Mouse (Mus musculus): Measurements from ENCODE around the gene Tox3.

Tox3 gene

GRCm38 (mm10) chr8:90330377-90331285 is 17.5 kb downstream of the Tox3 start:
- DNase-seq (ENCODE audit: low spot score in 2 of 2), result no peak

GRCm38 (mm10) chr8:90323824-90324223 is 24.3 kb downstream of the Tox3 start:
- DNase-seq (ENCODE audit: low spot score in 2 of 2), result no peak

DNA sequence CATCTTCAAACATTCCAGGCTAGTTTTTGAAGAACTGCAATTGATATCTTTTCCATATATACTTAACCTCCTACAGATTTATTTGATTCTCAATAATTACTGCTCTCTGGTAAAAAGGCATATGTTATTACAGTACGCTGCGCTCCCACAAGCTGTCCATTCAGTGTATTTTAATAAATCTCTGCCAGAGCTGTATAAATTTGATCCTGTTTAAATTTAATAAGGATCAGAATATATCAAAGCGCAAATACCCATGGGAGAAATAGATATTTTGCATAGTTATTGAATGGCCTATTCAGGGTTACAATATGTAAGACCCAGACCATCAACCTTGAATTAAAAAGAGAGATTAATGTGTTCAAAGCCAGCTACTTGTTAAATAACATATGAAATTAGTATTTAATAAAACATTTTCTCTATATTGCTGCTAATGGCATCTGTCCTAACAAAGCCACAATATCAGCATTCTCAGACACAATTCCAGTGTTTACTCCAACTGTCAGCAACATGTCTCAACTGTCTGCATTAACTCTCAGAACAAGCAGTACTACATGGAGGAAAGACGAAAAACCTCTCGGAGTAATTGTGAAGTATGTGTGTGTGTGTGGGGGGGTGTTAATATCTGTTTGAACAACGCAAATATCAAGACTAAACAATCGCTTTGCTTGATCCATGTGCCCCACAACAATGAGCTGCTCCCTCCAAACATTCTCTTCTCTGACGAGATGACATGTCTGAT is 25.3 kb downstream of the Tox3 start:
- DNase-seq (ENCODE audit: low spot score in 2 of 2), result no peak

DNA sequence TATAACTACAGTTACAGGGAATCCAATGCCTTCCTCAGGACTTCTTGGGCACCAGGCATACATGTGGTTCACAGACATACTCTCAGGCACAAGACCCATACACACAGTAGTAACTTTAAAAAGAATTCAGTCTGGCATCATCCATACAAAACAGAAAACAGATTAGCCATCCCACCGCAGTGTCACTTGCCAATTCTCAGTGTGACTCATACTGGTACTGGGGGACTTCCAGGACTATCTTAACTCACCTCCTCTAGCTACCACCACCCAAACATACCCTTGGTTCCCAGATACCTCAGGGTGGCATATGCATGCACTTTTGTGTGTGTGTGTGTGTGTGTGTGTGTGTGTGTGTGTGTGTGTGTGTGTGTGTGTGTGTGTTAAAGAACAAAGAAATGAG is 26.9 kb downstream of the Tox3 start:
- DNase-seq (ENCODE audit: low spot score in 2 of 2), result no peak

- no peak for DNase-seq (ENCODE audit: low spot score in 2 of 2)
Observed at GRCm38 (mm10) chr8:90314312-90314711, 33.8 kb downstream of the Tox3 start.

DNA sequence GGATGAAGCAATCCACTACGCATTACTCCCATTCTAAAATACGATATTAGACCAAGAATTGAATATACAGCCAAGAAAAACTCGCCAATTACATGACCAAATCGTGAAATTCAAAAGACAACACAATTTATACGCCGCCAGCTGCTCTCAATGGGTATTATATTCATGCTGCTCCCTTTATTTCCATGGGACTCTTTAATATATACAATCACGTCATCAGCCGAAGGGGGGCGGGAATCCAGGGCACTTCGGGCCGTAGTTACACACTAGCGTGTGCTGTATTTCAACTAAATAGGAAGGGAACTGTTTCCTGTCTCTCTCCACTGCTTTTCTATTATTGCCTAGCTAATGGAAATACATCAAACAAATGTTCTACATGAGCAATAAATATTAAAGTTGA is 45.2 kb downstream of the Tox3 start:
- no peak for DNase-seq (ENCODE audit: low spot score in 2 of 2)

- no peak for DNase-seq (ENCODE audit: low spot score in 2 of 2)
Observed at GRCm38 (mm10) chr8:90302252-90302651, 45.9 kb downstream of the Tox3 start.

GRCm38 (mm10) chr8:90301543-90301942 is 46.6 kb downstream of the Tox3 start:
- no peak for DNase-seq (ENCODE audit: low spot score in 2 of 2)

GRCm38 (mm10) chr8:90300973-90301372 is 47.2 kb downstream of the Tox3 start:
- DNase-seq (ENCODE audit: low spot score in 2 of 2), result no peak

DNA sequence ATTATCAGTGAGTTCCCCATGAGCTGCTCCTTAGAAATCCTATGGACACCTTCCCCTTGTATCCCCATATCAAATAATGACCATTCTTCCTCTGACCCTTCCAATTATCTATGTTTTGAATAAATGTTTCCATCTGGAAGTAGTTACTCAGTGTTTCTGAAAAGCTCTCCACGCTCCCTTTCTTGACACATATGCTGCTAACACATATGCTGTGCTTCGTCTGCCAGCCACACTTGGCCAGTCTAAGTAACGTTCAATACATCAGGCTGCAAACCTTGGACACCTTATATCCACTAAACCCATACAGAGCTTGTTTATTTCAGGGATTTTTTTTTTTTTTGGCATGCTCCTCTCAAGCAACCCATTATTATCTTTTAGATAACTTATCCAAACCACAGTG is 54.1 kb downstream of the Tox3 start:
- DNase-seq (ENCODE audit: low spot score in 2 of 2), result no peak

GRCm38 (mm10) chr8:90290811-90291210 is 57.3 kb downstream of the Tox3 start:
- DNase-seq (ENCODE audit: low spot score in 2 of 2), result no peak

- DNase-seq (ENCODE audit: low spot score in 2 of 2), result no peak
Observed at GRCm38 (mm10) chr8:90276722-90277121, 71.4 kb downstream of the Tox3 start.

- no peak for DNase-seq (ENCODE audit: low spot score in 2 of 2)
Observed at GRCm38 (mm10) chr8:90273182-90273581, 75.0 kb downstream of the Tox3 start.

DNA sequence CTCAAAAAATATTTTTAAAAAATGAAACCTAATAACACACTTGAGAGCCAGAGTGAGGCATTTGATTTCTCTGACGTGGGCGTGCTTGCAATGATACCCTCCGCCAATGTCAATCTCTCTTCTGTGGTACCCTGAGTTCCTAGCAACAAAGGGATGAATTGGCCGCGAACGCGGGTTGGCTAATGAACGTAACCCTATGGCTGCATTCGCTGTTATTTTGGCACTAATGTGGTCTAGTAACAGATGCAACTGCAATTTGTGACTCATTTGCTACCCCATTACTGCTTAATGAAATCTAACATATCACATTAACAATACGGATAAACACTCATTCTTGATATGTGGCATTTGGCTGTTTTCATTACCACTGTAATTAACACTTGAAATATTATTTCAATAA is 76.2 kb downstream of the Tox3 start:
- DNase-seq (ENCODE audit: low spot score in 2 of 2), result no peak

DNA sequence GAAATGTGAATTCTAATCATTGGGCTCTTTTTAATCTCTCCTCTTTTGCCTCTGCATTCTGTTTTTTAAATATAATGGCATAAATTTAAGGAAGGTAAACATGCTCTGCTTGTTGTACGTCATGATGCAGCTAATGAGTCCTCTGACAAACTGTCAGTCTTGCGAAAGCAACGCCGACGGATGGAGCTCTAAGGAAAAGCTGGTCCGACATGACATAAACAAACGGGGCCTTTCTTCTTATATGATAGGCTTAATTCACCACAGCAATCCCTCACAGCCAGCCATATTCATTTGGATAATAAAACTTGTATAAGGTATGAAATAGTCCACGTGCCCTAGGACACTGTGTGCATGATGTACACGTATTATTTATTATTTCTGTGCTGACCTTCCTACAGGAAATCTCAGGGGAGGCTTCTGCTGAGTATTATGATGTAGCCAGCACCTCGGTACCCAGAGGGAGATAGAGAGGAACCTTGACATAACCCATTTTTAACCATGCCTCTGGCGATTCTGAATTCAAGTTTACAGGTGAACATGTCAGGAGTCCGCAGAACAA is 80.4 kb downstream of the Tox3 start:
- DNase-seq (ENCODE audit: low spot score in 2 of 2), result no peak

GRCm38 (mm10) chr8:90266986-90267385 is 81.2 kb downstream of the Tox3 start:
- no peak for DNase-seq (ENCODE audit: low spot score in 2 of 2)

DNA sequence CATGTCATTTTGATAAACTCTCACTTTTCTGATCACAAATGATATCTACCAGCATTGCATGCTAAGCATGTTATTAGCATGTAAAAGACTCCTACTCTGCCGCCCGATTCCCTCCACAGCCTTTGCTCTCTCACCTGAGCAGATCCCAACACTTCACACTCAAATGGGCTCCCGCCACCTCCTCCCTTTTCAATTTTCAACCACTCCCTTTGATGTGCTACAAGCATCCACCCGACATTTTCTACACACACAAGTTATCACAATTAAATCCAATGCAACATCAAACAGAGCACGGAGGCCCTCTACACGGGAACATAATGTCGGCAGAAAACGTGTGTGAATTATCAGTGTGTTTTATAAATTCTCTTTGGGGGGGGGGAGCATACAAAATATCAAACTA is 81.9 kb downstream of the Tox3 start:
- DNase-seq (ENCODE audit: low spot score in 2 of 2), result no peak

DNA sequence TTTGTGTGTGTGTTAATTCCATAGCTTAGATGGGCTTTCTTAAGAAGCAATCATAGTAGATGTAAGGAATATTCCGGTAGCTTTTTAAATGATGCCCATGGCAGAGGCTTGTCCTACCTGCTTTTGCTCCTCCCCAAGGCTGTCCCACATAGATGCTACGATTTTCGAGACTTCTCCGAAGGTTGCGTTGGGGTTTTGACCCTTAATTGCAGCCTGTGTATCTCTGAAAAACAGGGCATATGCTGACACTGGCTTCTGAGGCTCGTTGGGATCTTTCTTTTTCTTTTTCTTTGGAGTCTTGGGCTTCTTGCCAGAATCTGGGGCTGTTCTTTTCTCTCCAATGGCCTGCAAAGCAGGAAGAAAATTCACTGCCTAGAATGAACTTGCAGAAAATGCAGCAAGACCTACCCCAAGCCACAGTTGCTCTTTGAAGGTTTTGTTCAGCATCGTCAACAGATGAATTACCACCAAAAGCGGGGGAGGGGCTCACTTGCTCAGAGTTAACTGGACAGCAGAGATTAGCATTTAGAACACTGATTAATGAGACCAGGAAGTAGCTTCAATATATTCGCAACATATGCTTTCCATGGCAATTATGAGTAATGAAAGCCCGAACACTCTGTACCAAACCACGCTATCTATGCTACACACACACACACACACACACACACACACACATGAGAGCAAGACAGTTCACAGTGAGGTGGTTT is 93.8 kb downstream of the Tox3 start:
- no peak for DNase-seq (ENCODE audit: low spot score in 2 of 2)

DNA sequence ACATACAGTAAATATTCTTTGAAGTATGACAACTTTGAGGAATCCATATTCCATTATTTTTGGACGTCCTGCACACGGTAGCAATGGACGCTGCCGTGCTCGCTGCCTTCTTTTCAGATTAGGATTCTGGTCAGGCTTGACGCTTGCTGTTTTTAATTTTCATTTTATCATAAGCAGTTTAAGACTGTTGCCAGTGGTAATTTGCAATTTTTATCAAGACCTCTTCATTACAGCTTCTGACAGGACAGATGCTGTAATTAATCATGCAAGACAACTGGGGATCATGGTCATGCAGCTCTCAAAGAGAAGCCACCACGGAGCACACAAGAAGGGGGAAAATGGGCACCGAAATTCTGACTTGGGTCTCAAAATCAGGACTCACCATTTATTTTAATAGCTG is 101.8 kb downstream of the Tox3 start:
- no peak for DNase-seq (ENCODE audit: low spot score in 2 of 2)

GRCm38 (mm10) chr8:90245828-90246227 is 102.3 kb downstream of the Tox3 start:
- DNase-seq (ENCODE audit: low spot score in 2 of 2), result no peak

- DNase-seq (ENCODE audit: low spot score in 2 of 2), result no peak
Observed at GRCm38 (mm10) chr8:90245187-90245586, 103.0 kb downstream of the Tox3 start.
